Mouse (Mus musculus): ENCODE results near the gene Arhgef1.

- TF ChIP-seq CTCF (IDR thresholded peaks at IDR 0.05; ENCODE audit: extremely low read depth, insufficient read depth, low read length) (no peak), POLR2A (IDR thresholded peaks at IDR 0.05; ENCODE audit: extremely low read depth, insufficient read depth, low read length) (no peak)
Measured at GRCm38 (mm10) chr7:24862853-24863252, 39.9 kb upstream of the Arhgef1 start.
